ENCODE assay signal across 8 mouse cellular contexts in the genomic region with DNA sequence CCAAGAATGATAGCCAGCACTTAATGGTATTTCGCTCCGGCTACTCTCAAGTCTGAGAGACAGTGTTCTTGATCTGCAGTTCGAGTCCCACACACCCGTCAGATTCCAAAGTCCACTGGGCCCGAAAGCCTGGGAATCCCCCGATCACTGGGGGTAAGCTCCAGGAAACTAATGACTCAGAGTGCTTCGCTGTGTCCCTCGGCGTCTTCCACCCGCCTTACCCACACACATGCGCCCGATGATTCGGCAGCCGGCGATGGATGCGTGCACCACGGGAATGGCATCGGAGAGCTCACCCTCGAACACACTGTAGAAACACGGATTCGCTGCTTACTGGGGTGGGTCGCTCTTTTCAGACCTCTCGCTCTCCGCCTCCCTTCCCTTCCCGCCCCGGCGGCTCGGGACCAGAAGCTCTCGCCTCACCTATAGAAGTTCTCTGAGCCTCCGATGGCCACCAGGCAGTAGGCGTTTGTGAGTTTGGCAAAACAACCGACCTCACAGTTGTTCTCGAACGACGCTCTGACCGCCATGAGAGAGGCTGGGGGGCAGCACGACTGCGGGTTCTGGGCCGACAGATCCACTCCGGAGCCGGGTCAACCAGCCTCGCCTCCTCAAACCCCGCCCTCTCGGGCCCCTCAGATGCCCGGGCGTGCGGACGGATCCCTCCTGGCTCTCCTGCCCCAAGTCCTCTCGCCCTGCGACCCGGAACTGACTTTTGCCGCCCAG. TPM values are rescaled to one million over a fixed set of nuclear protein-coding genes. Genes with fewer than 3 reads are reported as not detected.
DNase-seq lines count a peak whose midpoint lies in the region; ATAC-seq and TF ChIP-seq lines count a peak whose summit lies in the region.

No protein-coding gene starts in this region.

- TF ChIP-seq EP300 in CH12.LX (IDR thresholded peaks at IDR 0.05; ENCODE audit: low read length) = no peak

- no peak for TF ChIP-seq POLR2A in CH12.LX (IDR thresholded peaks at IDR 0.05; ENCODE audit: low read depth, low read length)

- no peaks in the 10 kb centered on the region; the same call in 1 of the 2 replicates for H3K27me3 ChIP-seq in heart, embryonic 10.5 days (ENCODE audit: insufficient read depth, poor library complexity, severe bottlenecking)
- H3K27me3 ChIP-seq in CH12.LX (replicated peaks) = no peaks in the 10 kb centered on the region
- no peaks in the 10 kb centered on the region for H3K27me3 ChIP-seq in embryonic facial prominence, embryonic 10.5 days (replicated peaks; ENCODE audit: low read depth, poor library complexity, severe bottlenecking)
- H3K27me3 ChIP-seq in intestine, embryonic 15.5 days (replicated peaks) = no peaks in the 10 kb centered on the region

- no peak for DNase-seq in heart, embryonic 10.5 days (ENCODE audit: low spot score)
- DNase-seq in heart, postnatal 14 days = no peak
- DNase-seq in CH12.LX (ENCODE audit: extremely low read depth) = peak; percentile 50
- peak; percentile 37 for DNase-seq in embryonic facial prominence, embryonic 10.5 days (ENCODE audit: low spot score)
- DNase-seq in layer of hippocampus, adult 9-11 months = no peak
- DNase-seq in right cerebral cortex, postnatal 4 days = no peak

- H3K4me2 ChIP-seq in CH12.LX (ENCODE audit: insufficient read depth, low read depth, poor library complexity, severe bottlenecking) = peak overlapping the region; percentile 81
- peak overlapping the region; percentile 80 for H3K4me2 ChIP-seq in intestine, embryonic 15.5 days (replicated peaks)

- TF ChIP-seq RAD21 in CH12.LX (IDR thresholded peaks at IDR 0.05; ENCODE audit: low read depth, low read length) = no peak

- peak overlapping the region; percentile 95 for H3K9ac ChIP-seq in CH12.LX (ENCODE audit: insufficient read depth, low read depth)
- peak overlapping the region; percentile 88 for H3K9ac ChIP-seq in intestine, embryonic 15.5 days

- TF ChIP-seq CTCF in CH12.LX (conservative IDR thresholded peaks at IDR 0.05 in 1 of 2, IDR thresholded peaks at IDR 0.05 in 1 of 2; ENCODE audit: low read depth in 2 of 2, low read length in 2 of 2) = no peak

- peaks cover 23% of the 10 kb centered on the region for H3K4me1 ChIP-seq in heart, embryonic 10.5 days
- H3K4me1 ChIP-seq in CH12.LX (ENCODE audit: control insufficient read depth in 1 of 2, insufficient read depth in 2 of 2) = peaks cover 4 to 38% of the 10 kb centered on the region in 2 experiments; a peak in 3 of 4 replicates
- H3K4me1 ChIP-seq in embryonic facial prominence, embryonic 10.5 days = peaks cover 26% of the 10 kb centered on the region
- H3K4me1 ChIP-seq in intestine, embryonic 15.5 days (replicated peaks) = 0 out of 2 replicates have a peak, but pooled peaks cover 7% of the 10 kb centered on the region

- intact Hi-C loops in heart, postnatal 14 days (cut with DNase I) = no loop called here

- peaks cover 31% of the 10 kb centered on the region for H3K79me2 ChIP-seq in CH12.LX (replicated peaks; ENCODE audit: control insufficient read depth, extremely low read depth, insufficient read depth, poor library complexity, severe bottlenecking)

- ATAC-seq in intestine, embryonic 15.5 days = peak; percentile 35
- ATAC-seq in megakaryocyte, adult 5-6 weeks (ENCODE audit: poor library complexity, severe bottlenecking) = peak; percentile 17

- in situ Hi-C loops in CH12.LX (cut with MboI; ENCODE audit: low pct_ligation_motif_present, low pct_unique_long_range_greater_than_20kb, low sequenced_read_pairs) = loop anchor here (25.0 kb wide), 1 partner anchor 311 kb away; a partner anchor contains a TSS

- peak overlapping the region; percentile 92 for H3K4me3 ChIP-seq in heart, embryonic 10.5 days
- H3K4me3 ChIP-seq in CH12.LX (replicated peaks in 1 of 3; ENCODE audit: low read depth in 2 of 3, low read length in 2 of 3, poor library complexity in 1 of 3) = peak overlapping the region; percentile 79 to 95 (median 92)
- peak overlapping the region; percentile 85 for H3K4me3 ChIP-seq in embryonic facial prominence, embryonic 10.5 days
- H3K4me3 ChIP-seq in intestine, embryonic 15.5 days (replicated peaks) = peak overlapping the region; percentile 90

- H3K36me3 ChIP-seq in heart, embryonic 10.5 days = peaks cover 29% of the 10 kb centered on the region
- H3K36me3 ChIP-seq in CH12.LX (replicated peaks in 1 of 2; ENCODE audit: control insufficient read depth in 1 of 2, insufficient read depth in 1 of 2, low read length in 1 of 2) = peaks cover 29 to 33% of the 10 kb centered on the region in 2 experiments
- H3K36me3 ChIP-seq in embryonic facial prominence, embryonic 10.5 days (replicated peaks) = peaks cover 31% of the 10 kb centered on the region
- peaks cover 17% of the 10 kb centered on the region for H3K36me3 ChIP-seq in intestine, embryonic 15.5 days

- H3K27ac ChIP-seq in heart, embryonic 10.5 days = peak overlapping the region; percentile 92
- peak overlapping the region; percentile 47 for H3K27ac ChIP-seq in CH12.LX (ENCODE audit: insufficient read depth, low read depth)
- H3K27ac ChIP-seq in embryonic facial prominence, embryonic 10.5 days (replicated peaks) = peak overlapping the region; percentile 86
- peak overlapping the region; percentile 94 for H3K27ac ChIP-seq in intestine, embryonic 15.5 days

- dilution Hi-C loops in CH12.LX (cut with MboI; ENCODE audit: extremely low pct_ligation_motif_present, extremely low pct_unique_long_range_greater_than_20kb, low sequenced_read_pairs) = no loop called here

- 1% methylated on average over 52 of the region's 52 CpGs for WGBS in heart, embryonic 10.5 days
- WGBS in embryonic facial prominence, embryonic 10.5 days = 3% methylated on average over 52 of the region's 52 CpGs
- under 1% methylated on average over 52 of the region's 52 CpGs for WGBS in intestine, embryonic 15.5 days

- no peaks in the 10 kb centered on the region for H3K9me3 ChIP-seq in heart, embryonic 10.5 days
- no peaks in the 10 kb centered on the region for H3K9me3 ChIP-seq in CH12.LX (replicated peaks; ENCODE audit: low read length)
- H3K9me3 ChIP-seq in embryonic facial prominence, embryonic 10.5 days = no peaks in the 10 kb centered on the region
- H3K9me3 ChIP-seq in intestine, embryonic 15.5 days = no peaks in the 10 kb centered on the region

TF ChIP-seq in CH12.LX, 34 proteins besides CTCF, POLR2A, EP300 and RAD21:
- TF ChIP-seq NRF1 (IDR thresholded peaks at IDR 0.05; ENCODE audit: low read depth, low read length) = peak; percentile 42; the same call in 1 of the 2 replicates
- no peak for TF ChIP-seq SIN3A (IDR thresholded peaks at IDR 0.05; ENCODE audit: low read length)

RNA-seq across cellular contexts. Expression of a gene that starts 0.7 kb away (rescaled TPM):
- 170 and 215 TPM in 2 replicates for polyA plus RNA-seq in heart, embryonic 10.5 days (2016; fragmentation: Nextera tagmentation; extraction: Ambion mirVana)
- 10 to 100 TPM; 54.3 to 69.8 TPM for total RNA-seq in heart, postnatal 14 days (2021)
- total RNA-seq in CH12.LX (2012; rRNA removed) (289 and 331 TPM in 2 replicates), CH12.LX (2014; rRNA removed) (211 and 220 TPM in 2 replicates)
- 453 and 463 TPM in 2 replicates for polyA plus RNA-seq in CH12.LX (2012; ENCODE audit: insufficient read length, low read depth)
- polyA plus RNA-seq in embryonic facial prominence, embryonic 10.5 days (2016; fragmentation: Nextera tagmentation; extraction: Ambion mirVana) = 247 and 259 TPM in 2 replicates
- polyA plus RNA-seq in intestine, embryonic 15.5 days (2015; fragmentation: Nextera tagmentation; extraction: Ambion mirVana) = 263 and 265 TPM in 2 replicates
- 154 and 164 TPM in 2 replicates for total RNA-seq in megakaryocyte, adult 5-6 weeks (2015)
- 31.6 and 60.8 TPM in 2 replicates for total RNA-seq in megakaryocyte, adult 5-6 weeks (2017)

RNA-seq across cellular contexts. Expression of a gene that starts 6.8 kb away (rescaled TPM):
- polyA plus RNA-seq in heart, embryonic 10.5 days (2016; fragmentation: Nextera tagmentation; extraction: Ambion mirVana) = 7.9 and 9.5 TPM in 2 replicates
- 10 to 100 TPM; 19.1 to 19.3 TPM for total RNA-seq in heart, postnatal 14 days (2021)
- 12.4 and 12.7 TPM in 2 replicates for total RNA-seq in CH12.LX (2012; rRNA removed)
- 22.7 and 23.8 TPM in 2 replicates for total RNA-seq in CH12.LX (2014; rRNA removed)
- 31.8 and 33.8 TPM in 2 replicates for polyA plus RNA-seq in CH12.LX (2012; ENCODE audit: insufficient read length, low read depth)
- polyA plus RNA-seq in embryonic facial prominence, embryonic 10.5 days (2016; fragmentation: Nextera tagmentation; extraction: Ambion mirVana) = 7.1 and 8.4 TPM in 2 replicates
- 22.0 and 24.1 TPM in 2 replicates for polyA plus RNA-seq in intestine, embryonic 15.5 days (2015; fragmentation: Nextera tagmentation; extraction: Ambion mirVana)
- 14.4 and 17.5 TPM in 2 replicates for total RNA-seq in megakaryocyte, adult 5-6 weeks (2015)
- 12.5 and 14.9 TPM in 2 replicates for total RNA-seq in megakaryocyte, adult 5-6 weeks (2017)

RNA-seq across cellular contexts. Expression of a gene that starts 8.6 kb away (rescaled TPM):
- 0.22 and 0.30 TPM in 2 replicates for polyA plus RNA-seq in heart, embryonic 10.5 days (2016; fragmentation: Nextera tagmentation; extraction: Ambion mirVana)
- total RNA-seq in heart, postnatal 14 days (2021) = not detected
- 0.04 and 0.08 TPM in 2 replicates for total RNA-seq in CH12.LX (2012; rRNA removed)
- total RNA-seq in CH12.LX (2014; rRNA removed) = not detected in 2 replicates
- polyA plus RNA-seq in CH12.LX (2012; ENCODE audit: insufficient read length, low read depth) = 0.08 and 0.09 TPM in 2 replicates
- 0.29 and 0.41 TPM in 2 replicates for polyA plus RNA-seq in embryonic facial prominence, embryonic 10.5 days (2016; fragmentation: Nextera tagmentation; extraction: Ambion mirVana)
- 0.30 and 0.53 TPM in 2 replicates for polyA plus RNA-seq in intestine, embryonic 15.5 days (2015; fragmentation: Nextera tagmentation; extraction: Ambion mirVana)
- total RNA-seq in megakaryocyte, adult 5-6 weeks (2015) = not detected in 2 replicates
- total RNA-seq in megakaryocyte, adult 5-6 weeks (2017) = not detected in 2 replicates

RNA-seq across cellular contexts. Expression of a gene that starts 50.9 kb away (rescaled TPM):
- polyA plus RNA-seq in heart, embryonic 10.5 days (2016; fragmentation: Nextera tagmentation; extraction: Ambion mirVana) = 0.06 TPM in 1 of 2 replicates, not detected in the other
- under 1 TPM in 1 of 2 experiments, not detected in 1; 0.07 TPM for total RNA-seq in heart, postnatal 14 days (2021)
- total RNA-seq in CH12.LX (2012; rRNA removed) (0.38 and 0.42 TPM in 2 replicates), CH12.LX (2014; rRNA removed) (not detected in 2 replicates)
- 0.07 TPM in 1 of 2 replicates, not detected in the other for polyA plus RNA-seq in CH12.LX (2012; ENCODE audit: insufficient read length, low read depth)
- polyA plus RNA-seq in embryonic facial prominence, embryonic 10.5 days (2016; fragmentation: Nextera tagmentation; extraction: Ambion mirVana) = 0.30 and 0.44 TPM in 2 replicates
- 0.24 and 0.37 TPM in 2 replicates for polyA plus RNA-seq in intestine, embryonic 15.5 days (2015; fragmentation: Nextera tagmentation; extraction: Ambion mirVana)
- not detected in 2 replicates for total RNA-seq in megakaryocyte, adult 5-6 weeks (2015)
- total RNA-seq in megakaryocyte, adult 5-6 weeks (2017) = 0.07 and 0.65 TPM in 2 replicates

Comparison
In these comparisons a context has a peak if more than half of its experiments do, and no peak if none do; other contexts are left out.
1. DNase-seq: peak in CH12.LX (single experiment) and embryonic facial prominence, embryonic 10.5 days (single experiment); none in heart, embryonic 10.5 days (single experiment), heart, postnatal 14 days (0 of 2), layer of hippocampus, adult 9-11 months (single experiment) and right cerebral cortex, postnatal 4 days (single experiment).
2. Peak in every context shown above with its lines, with median percentiles within 50 percentile points of each other: H3K27ac ChIP-seq and H3K4me3 ChIP-seq.